In the genomic region with DNA sequence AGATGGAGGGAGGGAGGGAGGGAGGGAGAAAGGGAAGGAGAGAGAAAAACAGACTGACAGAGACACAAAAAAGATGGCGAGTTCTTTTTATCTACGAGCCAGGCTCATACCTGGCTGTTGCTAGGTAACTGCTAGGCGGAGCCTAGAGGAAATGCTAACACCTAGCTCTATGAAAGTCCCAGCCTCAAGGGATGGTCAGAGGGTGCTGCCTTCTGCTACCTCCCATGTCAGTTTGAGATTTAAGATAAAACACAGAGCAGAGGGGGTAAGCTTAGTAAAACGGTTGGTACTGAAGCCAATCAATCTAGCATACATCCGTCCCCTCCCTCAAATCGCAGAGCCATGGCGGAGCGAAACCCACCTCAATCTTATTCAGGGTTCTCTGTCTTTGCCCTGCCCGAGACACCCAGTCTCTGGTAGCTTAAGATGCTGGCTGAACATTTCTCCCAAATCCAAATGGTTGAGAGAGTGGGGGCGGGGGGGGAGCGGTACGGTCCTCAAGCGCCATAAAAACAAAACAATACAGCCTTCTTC, we compare ENCODE assay signal across 9 mouse cellular contexts. TPM values are rescaled to one million over a fixed set of nuclear protein-coding genes. Genes with fewer than 3 reads are reported as not detected.
A peak's percentile ranks its signal among the peaks of the same experiment; 100 is the strongest.
DNase-seq lines count a peak whose midpoint lies in the region; ATAC-seq lines count a peak whose summit lies in the region.
"Had no signal": no experiment of that assay in that cellular context is flagged by ENCODE, and none has a peak within 500 bp of the region (broad histone marks: within the 10 kb centered on the region; RNA-seq: fewer than 3 reads in every experiment).

No protein-coding gene starts in this region.

- peak overlapping the region; percentile 83 for H3K9ac ChIP-seq in heart, embryonic 13.5 days
- H3K9ac ChIP-seq in intestine, embryonic 14.5 days (ENCODE audit: low read length): peak overlapping the region; percentile 52

- intact Hi-C loops in heart, postnatal 36 days (cut with DNase I): no loop called here
- intact Hi-C loops in left cerebral cortex, postnatal 10 days (cut with DNase I): no loop called here

- no peaks in the 10 kb centered on the region for H3K9me3 ChIP-seq in heart, embryonic 13.5 days
- H3K9me3 ChIP-seq in intestine, embryonic 14.5 days (ENCODE audit: control insufficient read depth, low read length): no peaks in the 10 kb centered on the region
- no peaks in the 10 kb centered on the region for H3K9me3 ChIP-seq in midbrain, embryonic 10.5 days (replicated peaks)

- no peaks in the 10 kb centered on the region for H3K27me3 ChIP-seq in heart, embryonic 13.5 days (replicated peaks)
- 0 out of 2 replicates have a peak, but pooled peaks cover 4% of the 10 kb centered on the region for H3K27me3 ChIP-seq in intestine, embryonic 14.5 days (replicated peaks; ENCODE audit: control insufficient read depth, insufficient read depth, low read length)
- peaks cover 57% of the 10 kb centered on the region for H3K27me3 ChIP-seq in midbrain, embryonic 10.5 days (ENCODE audit: low read depth, poor library complexity, severe bottlenecking)

- DNase-seq in heart, postnatal 36 days: no peak
- peak; percentile 60 for DNase-seq in cerebellum, adult 9-11 months
- DNase-seq in intestine, embryonic 14.5 days (ENCODE audit: low spot score): no peak
- peak; percentile 22 for DNase-seq in midbrain, embryonic 10.5 days (ENCODE audit: low spot score)
- no peak for DNase-seq in ovary, adult 18-20 months (ENCODE audit: low spot score)
- DNase-seq in left cerebral cortex, postnatal 10 days (ENCODE audit: extremely low spot score in 1 of 2, low spot score in 2 of 2): no peak
- DNase-seq in thymus, postnatal 0 days (ENCODE audit: low spot score): no peak

- 7% methylated on average over 13 of the region's 13 CpGs for WGBS in heart, embryonic 13.5 days
- WGBS in intestine, embryonic 14.5 days: 9% methylated on average over 13 of the region's 13 CpGs
- 1% methylated on average over 13 of the region's 13 CpGs for WGBS in midbrain, embryonic 10.5 days

- H3K4me2 ChIP-seq in heart, embryonic 13.5 days: peak overlapping the region; percentile 98
- H3K4me2 ChIP-seq in intestine, embryonic 14.5 days (ENCODE audit: low read length): peak overlapping the region; percentile 100

- peak overlapping the region; percentile 66 for H3K4me3 ChIP-seq in heart, embryonic 13.5 days
- H3K4me3 ChIP-seq in intestine, embryonic 14.5 days (ENCODE audit: low read depth, low read length): peak overlapping the region; percentile 50
- H3K4me3 ChIP-seq in midbrain, embryonic 10.5 days: peak overlapping the region; percentile 66

- peaks cover 40% of the 10 kb centered on the region for H3K4me1 ChIP-seq in heart, embryonic 13.5 days
- H3K4me1 ChIP-seq in intestine, embryonic 14.5 days (replicated peaks; ENCODE audit: control insufficient read depth, insufficient read depth, low read length): peaks cover 34% of the 10 kb centered on the region
- H3K4me1 ChIP-seq in midbrain, embryonic 10.5 days: peaks cover 57% of the 10 kb centered on the region

- no peak for ATAC-seq in heart, embryonic 13.5 days (ENCODE audit: extremely low read depth, insufficient number of reproducible peaks, low FRiP score, low TSS enrichment)
- ATAC-seq in intestine, embryonic 14.5 days (replicated peaks; ENCODE audit: low FRiP score, low TSS enrichment, low read depth): peak; percentile 41; the same call in 1 of the 2 replicates

- 0 out of 2 replicates have a peak overlapping the region, but pooled peaks have one; percentile 32 for H3K27ac ChIP-seq in heart, embryonic 13.5 days (replicated peaks)
- H3K27ac ChIP-seq in intestine, embryonic 14.5 days (ENCODE audit: low read depth): peak overlapping the region; percentile 51; the same call in 1 of the 2 replicates
- peak overlapping the region; percentile 93 for H3K27ac ChIP-seq in midbrain, embryonic 10.5 days (replicated peaks)

- H3K36me3 ChIP-seq in heart, embryonic 13.5 days: no peaks in the 10 kb centered on the region
- no peaks in the 10 kb centered on the region for H3K36me3 ChIP-seq in intestine, embryonic 14.5 days (ENCODE audit: control insufficient read depth, insufficient read depth, low read length)
- H3K36me3 ChIP-seq in midbrain, embryonic 10.5 days: no peaks in the 10 kb centered on the region

RNA-seq across cellular contexts. Expression of gene Amotl2, which starts 27.0 kb away (rescaled TPM):
- 35.9 and 36.6 TPM in 2 replicates for polyA plus RNA-seq in heart, embryonic 13.5 days (2015; fragmentation: Nextera tagmentation; extraction: Ambion mirVana)
- 10 to 100 TPM; 67.5 to 79.0 TPM for total RNA-seq in heart, postnatal 36 days (2021)
- 29.3 and 33.6 TPM in 2 replicates for polyA plus RNA-seq in intestine, embryonic 14.5 days (2014; fragmentation: Nextera tagmentation; extraction: Ambion mirVana)
- 60.3 and 71.1 TPM in 2 replicates for polyA plus RNA-seq in midbrain, embryonic 10.5 days (2016; fragmentation: Nextera tagmentation; extraction: Ambion mirVana)
- 10 to 100 TPM; 15.2 to 16.5 TPM for total RNA-seq in left cerebral cortex, postnatal 10 days (2021)
- 4.9 and 6.4 TPM in 2 replicates for polyA plus RNA-seq in thymus, postnatal 0 days (2015; fragmentation: Nextera tagmentation; extraction: Ambion mirVana)
- total RNA-seq: MEL had no signal

Comparison
In these comparisons a context has a peak if more than half of its experiments do, and no peak if none do; other contexts are left out.
1. H3K27ac ChIP-seq: peak in every context shown above with its lines; median percentile 93 in midbrain, embryonic 10.5 days; 51 in intestine, embryonic 14.5 days; 32 in heart, embryonic 13.5 days.
2. DNase-seq: peak in cerebellum, adult 9-11 months (single experiment) and midbrain, embryonic 10.5 days (single experiment); none in heart, postnatal 36 days (0 of 2), intestine, embryonic 14.5 days (single experiment), ovary, adult 18-20 months (single experiment), left cerebral cortex, postnatal 10 days (0 of 2) and thymus, postnatal 0 days (single experiment).
3. Peak in every context shown above with its lines, with median percentiles within 50 percentile points of each other: H3K4me3 ChIP-seq.